Mouse (Mus musculus): Measurements from ENCODE around the gene Tmem209.

- TF ChIP-seq CTCF (IDR thresholded peaks at IDR 0.05; ENCODE audit: insufficient read depth, low read length) (no peak), POLR2A (IDR thresholded peaks at IDR 0.05; ENCODE audit: borderline replicate concordance, extremely low read depth, low read depth, low read length) (no peak)
Observed at GRCm38 (mm10) chr6:30461755-30462344, 47.7 kb downstream of the Tmem209 start.
